Mouse (Mus musculus): ENCODE measurements at regions not wholly inside any gene's neighbourhood (a gene's known extent, or its start where the extent isn't known, plus 50 kb on each side); places are given as distances from the start of the nearest gene placed in this dataset.
"Not testable (repeated sequence)": the region's sequence is repeated elsewhere in the genome, so short reads cannot be mapped to it uniquely, and the experiment has no call there.

GRCm38 (mm10) chr3:137217926-137218325, 122.9 kb upstream of the Emcn start:
- no peak for DNase-seq (ENCODE audit: low spot score in 2 of 2)

GRCm38 (mm10) chr3:137226151-137226550, 114.7 kb upstream of the Emcn start:
- DNase-seq (ENCODE audit: low spot score in 2 of 2), result no peak

GRCm38 (mm10) chr3:137227122-137227838, 113.6 kb upstream of the Emcn start:
- DNase-seq (ENCODE audit: low spot score in 2 of 2), result no peak

GRCm38 (mm10) chr3:137228416-137228815, 112.5 kb upstream of the Emcn start:
- DNase-seq (ENCODE audit: low spot score in 2 of 2), result no peak

GRCm38 (mm10) chr3:137242877-137243276, 98.0 kb upstream of the Emcn start:
- DNase-seq (ENCODE audit: low spot score in 2 of 2), result no peak

- DNase-seq (ENCODE audit: low spot score in 2 of 2), result no peak
Measured at GRCm38 (mm10) chr3:137263907-137264306, 77.0 kb upstream of the Emcn start.

GRCm38 (mm10) chr3:137267752-137268151, 73.1 kb upstream of the Emcn start:
- no peak for DNase-seq (ENCODE audit: low spot score in 2 of 2)

- DNase-seq (ENCODE audit: low spot score in 2 of 2), result no peak
Measured at GRCm38 (mm10) chr3:137275444-137275843, 65.4 kb upstream of the Emcn start.

GRCm38 (mm10) chr3:137279284-137279683, 61.6 kb upstream of the Emcn start:
- DNase-seq (ENCODE audit: low spot score in 2 of 2), result no peak

GRCm38 (mm10) chr3:137281052-137281451, 59.8 kb upstream of the Emcn start:
- no peak for DNase-seq (ENCODE audit: low spot score in 2 of 2)

GRCm38 (mm10) chr3:137287558-137287957, 53.3 kb upstream of the Emcn start:
- DNase-seq (ENCODE audit: low spot score in 2 of 2), result not testable (repeated sequence)

GRCm38 (mm10) chr3:137288301-137288942, 52.4 kb upstream of the Emcn start:
- no peak for DNase-seq (ENCODE audit: low spot score in 2 of 2)

GRCm38 (mm10) chr3:137288943-137289682, 51.8 kb upstream of the Emcn start:
- no peak for DNase-seq (ENCODE audit: low spot score in 2 of 2)

- DNase-seq (ENCODE audit: low spot score in 2 of 2), result no peak
Measured at GRCm38 (mm10) chr3:137289683-137289984, 51.2 kb upstream of the Emcn start.
